Mouse (Mus musculus): ENCODE data around the gene Per3.

DNA sequence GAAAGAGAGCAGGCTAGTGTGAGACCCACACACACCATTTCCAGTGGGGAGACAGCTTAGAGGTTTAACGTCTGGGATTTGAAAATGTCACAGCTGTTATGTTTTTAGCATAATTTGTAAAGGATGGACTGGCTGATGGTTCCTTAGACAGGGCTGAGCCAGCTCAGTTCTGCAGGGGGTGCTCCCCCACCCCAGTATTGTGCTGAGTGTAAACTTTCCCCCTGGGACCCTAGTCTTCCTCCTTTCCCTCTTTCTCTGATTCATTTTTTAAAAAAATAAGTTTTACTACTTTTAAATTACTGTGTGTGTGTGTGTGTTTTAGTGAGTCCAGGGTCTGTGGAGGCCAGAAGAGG is 87.4 kb downstream of the Per3 start:
- TF ChIP-seq CTCF (IDR thresholded peaks at IDR 0.05; ENCODE audit: control insufficient read depth, insufficient read depth, low read length) (no peak), POLR2A (IDR thresholded peaks at IDR 0.05; ENCODE audit: borderline replicate concordance, control insufficient read depth, low read depth, low read length) (no peak)
